Mouse (Mus musculus): ENCODE results near the gene Tuba3a. TPM values are rescaled to one million over a fixed set of nuclear protein-coding genes. Genes with fewer than 3 reads are reported as not detected.

The Tuba3a gene
- polyA plus RNA-seq (2012; ENCODE audit: low replicate concordance), result not detected in 2 replicates

GRCm38 (mm10) chr6:125285890-125286289, at the start of gene Tuba3a:
Tuba3a (minus strand) TSS chr6:125286042.

GRCm38 (mm10) chr6:125320323-125320722, 34.5 kb upstream of the Tuba3a start, which contains the start of gene Scnn1a:
Scnn1a (plus strand) TSS chr6:125320659.

DNA sequence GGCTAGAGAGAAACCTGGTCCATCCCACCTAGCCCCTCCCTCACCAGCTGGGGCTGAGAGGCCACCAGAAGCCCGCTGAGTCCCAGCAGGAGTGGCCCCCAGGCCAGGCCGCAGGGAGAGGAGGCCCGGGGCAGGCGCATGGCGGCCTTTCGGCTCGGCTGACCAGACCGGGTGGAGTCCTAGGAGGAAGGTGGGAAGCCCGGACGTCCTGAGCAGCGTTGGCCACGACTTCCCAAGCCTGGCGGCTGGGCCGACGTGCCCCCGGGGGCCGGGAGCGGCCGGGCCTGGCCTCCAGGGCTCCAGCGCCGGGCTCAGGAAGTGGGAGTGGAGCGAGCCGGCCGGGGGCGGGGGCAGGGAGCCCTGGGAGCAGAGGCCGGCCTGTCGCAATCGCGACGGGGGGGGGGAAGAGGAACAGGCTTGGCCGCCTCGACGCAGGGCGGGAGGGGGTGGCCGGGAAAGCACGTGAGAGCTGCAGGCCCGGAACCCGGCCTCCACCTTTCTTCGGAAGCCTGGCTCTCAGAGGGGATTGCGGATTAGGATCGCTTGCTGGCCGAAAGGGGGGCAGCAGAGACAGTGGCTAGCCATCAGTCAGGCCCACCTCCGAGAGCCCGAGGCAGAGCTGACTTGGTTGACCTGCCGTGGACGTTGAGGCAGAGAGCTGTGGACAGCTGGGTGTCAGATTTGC, 27.8 kb upstream of the Tuba3a start, which contains the start of gene Ltbr:
Ltbr (minus strand) TSS at position 340 of the 685 bp plus-strand sequence.

DNA sequence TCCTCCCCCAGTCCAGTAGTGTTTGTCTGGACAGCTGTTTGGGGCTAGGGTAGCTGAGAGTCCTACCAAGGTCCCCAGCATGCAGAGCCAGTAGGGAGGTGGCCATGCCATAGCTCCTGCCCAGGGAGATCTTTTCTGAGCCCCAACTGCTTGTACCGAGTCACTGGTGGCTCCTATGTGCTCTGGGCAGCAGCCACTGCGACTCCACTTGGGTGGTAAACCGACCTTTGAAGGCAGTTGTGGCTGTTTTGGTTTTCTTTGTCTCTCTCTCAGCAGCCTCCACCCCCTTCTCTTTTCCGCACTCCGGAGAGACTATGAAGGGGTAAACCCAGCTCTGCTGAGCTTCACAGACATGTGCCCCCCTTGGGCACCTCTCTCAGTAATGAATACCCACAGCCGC, 49.1 kb downstream of the Tuba3a start, which contains the start of gene Cd27:
Cd27 (minus strand) TSS at position 229 of the 400 bp plus-strand sequence.

DNA sequence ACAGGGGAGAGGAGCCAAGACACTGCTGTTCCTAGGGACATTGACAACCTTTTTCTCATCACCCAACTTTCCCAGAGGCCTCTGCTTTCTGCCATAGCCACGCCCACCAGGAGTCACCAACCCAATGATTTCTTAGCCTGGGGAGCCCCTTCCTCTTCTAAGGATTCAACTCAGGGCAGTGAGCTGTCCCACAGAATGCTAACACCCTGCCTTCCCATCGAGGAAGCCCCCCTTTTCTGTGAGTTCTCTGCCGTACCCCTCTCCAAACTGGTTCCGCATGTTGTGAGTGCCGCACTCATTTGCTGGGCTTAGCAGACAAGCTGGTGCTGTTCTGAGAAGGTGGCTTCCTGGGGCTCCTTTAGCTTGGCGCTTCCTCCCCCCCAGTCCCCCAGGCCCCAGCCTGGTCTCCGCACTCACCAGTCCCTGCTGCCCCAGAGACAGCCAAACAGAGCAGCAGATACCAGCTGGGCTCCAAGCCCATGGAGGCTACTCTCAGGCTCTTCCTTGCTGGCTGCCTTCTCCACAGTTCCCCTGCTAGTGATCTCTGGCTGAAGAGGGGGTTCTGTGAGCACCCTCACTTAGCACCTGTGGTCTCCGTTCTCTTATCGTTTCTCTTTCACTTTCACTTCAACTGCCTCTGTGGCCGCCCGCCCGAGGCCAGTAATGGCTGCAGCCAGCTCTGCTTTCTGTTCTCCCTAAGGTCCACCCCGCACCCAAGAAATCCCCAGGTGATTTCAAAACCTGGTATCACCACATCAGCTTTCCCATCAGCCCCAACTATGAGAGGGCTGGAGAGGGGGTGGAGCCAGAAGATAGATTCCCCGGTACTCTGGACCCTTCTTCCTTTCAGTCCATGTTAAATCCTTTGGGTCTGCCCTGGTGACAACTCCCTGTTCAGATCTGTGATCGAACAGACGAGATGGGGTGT, 54.5 kb downstream of the Tuba3a start, which contains the start of gene Tapbpl:
Tapbpl (minus strand) TSS at position 744 of the 928 bp plus-strand sequence.

Other genes with a start within 250 kb of the Tuba3a start
- 8.1 and 12.1 TPM in 2 replicates for gene Ing4, start 246.3 kb downstream of the Tuba3a start, polyA plus RNA-seq (2012; ENCODE audit: low replicate concordance)
- gene Acrbp, start 236.4 kb downstream of the Tuba3a start, polyA plus RNA-seq (2012; ENCODE audit: low replicate concordance), result 7.7 and 14.0 TPM in 2 replicates
- gene Lpar5, start 218.1 kb downstream of the Tuba3a start, polyA plus RNA-seq (2012; ENCODE audit: low replicate concordance), result 1.7 and 4.5 TPM in 2 replicates
- 91.9 and 132 TPM in 2 replicates for gene Chd4, start 190.1 kb downstream of the Tuba3a start, polyA plus RNA-seq (2012; ENCODE audit: low replicate concordance)
- 22.6 and 92.7 TPM in 2 replicates for gene Nop2, start 154.1 kb downstream of the Tuba3a start, polyA plus RNA-seq (2012; ENCODE audit: low replicate concordance)
- gene Iffo1, start 140.8 kb downstream of the Tuba3a start, polyA plus RNA-seq (2012; ENCODE audit: low replicate concordance), result 34.4 and 64.4 TPM in 2 replicates
- gene Gapdh, start 119.6 kb downstream of the Tuba3a start, polyA plus RNA-seq (2012; ENCODE audit: low replicate concordance), result 448 and 5,359 TPM in 2 replicates
- 140 and 215 TPM in 2 replicates for gene Ncapd2, start 94.3 kb downstream of the Tuba3a start, polyA plus RNA-seq (2012; ENCODE audit: low replicate concordance)
- gene Mrpl51, start 94.2 kb downstream of the Tuba3a start, polyA plus RNA-seq (2012; ENCODE audit: low replicate concordance), result 134 and 154 TPM in 2 replicates
- 2.6 and 5.7 TPM in 2 replicates for gene Vamp1, start 70.5 kb downstream of the Tuba3a start, polyA plus RNA-seq (2012; ENCODE audit: low replicate concordance)
- 7.8 and 8.7 TPM in 2 replicates for gene Tapbpl, start 54.2 kb downstream of the Tuba3a start, polyA plus RNA-seq (2012; ENCODE audit: low replicate concordance)
- 4.1 and 13.9 TPM in 2 replicates for gene Cd27, start 49.0 kb downstream of the Tuba3a start, polyA plus RNA-seq (2012; ENCODE audit: low replicate concordance)
- 20.1 and 24.4 TPM in 2 replicates for gene Ltbr, start 27.8 kb upstream of the Tuba3a start, polyA plus RNA-seq (2012; ENCODE audit: low replicate concordance)
- gene Scnn1a, start 34.6 kb upstream of the Tuba3a start, polyA plus RNA-seq (2012; ENCODE audit: low replicate concordance), result 1.5 and 4.0 TPM in 2 replicates
- 25.3 and 103 TPM in 2 replicates for gene Tnfrsf1a, start 63.3 kb upstream of the Tuba3a start, polyA plus RNA-seq (2012; ENCODE audit: low replicate concordance)
- not detected in 2 replicates for gene Plekhg6, start 94.8 kb upstream of the Tuba3a start, polyA plus RNA-seq (2012; ENCODE audit: low replicate concordance)
- gene Cd9, start 208.7 kb upstream of the Tuba3a start, polyA plus RNA-seq (2012; ENCODE audit: low replicate concordance), result 0.20 and 0.71 TPM in 2 replicates

Data from leukemia stem cell, adult 10-12 weeks (primary cell).